Mouse (Mus musculus): Measurements from ENCODE around the gene Ap2a2. TPM values are rescaled to one million over a fixed set of nuclear protein-coding genes. Genes with fewer than 3 reads are reported as not detected.

Ap2a2 gene
- polyA plus RNA-seq, 1 experiment from 2014 or later = 68.0 TPM

- H3K9ac ChIP-seq (ENCODE audit: low read depth, low read length) = no peak overlapping the region
- H3K9me3 ChIP-seq (ENCODE audit: control insufficient read depth, low read length) = no peaks in the 10 kb centered on the region
- no peak overlapping the region for H3K4me3 ChIP-seq (ENCODE audit: low read depth, low read length)
- DNase-seq (ENCODE audit: low spot score) (no peak), ATAC-seq (ENCODE audit: low read depth) (no peak)
- H3K4me2 ChIP-seq (ENCODE audit: low read depth, low read length) = no peak overlapping the region
- WGBS = 95% methylated on average over 6 of the region's 6 CpGs
- H3K27me3 ChIP-seq (replicated peaks; ENCODE audit: control insufficient read depth, insufficient read depth, low read length) = no peaks in the 10 kb centered on the region
- peaks cover 57% of the 10 kb centered on the region for H3K36me3 ChIP-seq (ENCODE audit: control insufficient read depth, insufficient read depth, low read length)
- no peak overlapping the region for H3K27ac ChIP-seq (replicated peaks; ENCODE audit: low read depth, low read length)
- no peaks in the 10 kb centered on the region for H3K4me1 ChIP-seq (ENCODE audit: control insufficient read depth, insufficient read depth, low read length)
Observed at GRCm38 (mm10) chr7:141593056-141593455, 31.1 kb downstream of the Ap2a2 start.

- Histone ChIP-seq H3K9me3 (ENCODE audit: control insufficient read depth, low read length) (no peaks in the 10 kb centered on the region), H3K27me3 (replicated peaks; ENCODE audit: control insufficient read depth, insufficient read depth, low read length) (no peaks in the 10 kb centered on the region), H3K36me3 (ENCODE audit: control insufficient read depth, insufficient read depth, low read length) (peaks cover 62% of the 10 kb centered on the region), H3K4me1 (ENCODE audit: control insufficient read depth, insufficient read depth, low read length) (no peaks in the 10 kb centered on the region), H3K27ac (replicated peaks; ENCODE audit: low read depth, low read length) (no peak overlapping the region), H3K4me3 (ENCODE audit: low read depth, low read length) (no peak overlapping the region), H3K4me2 (ENCODE audit: low read depth, low read length) (no peak overlapping the region), H3K9ac (ENCODE audit: low read depth, low read length) (no peak overlapping the region)
- 84% methylated on average over 1 of the region's 1 CpGs for WGBS
- DNase-seq (ENCODE audit: low spot score) (no peak), ATAC-seq (ENCODE audit: low read depth) (no peak)
Observed at GRCm38 (mm10) chr7:141596971-141597370, 35.0 kb downstream of the Ap2a2 start.

GRCm38 (mm10) chr7:141597563-141597962, 35.6 kb downstream of the Ap2a2 start:
- Histone ChIP-seq H3K27ac (replicated peaks; ENCODE audit: low read depth, low read length) (no peak overlapping the region), H3K36me3 (ENCODE audit: control insufficient read depth, insufficient read depth, low read length) (peaks cover 68% of the 10 kb centered on the region), H3K9me3 (ENCODE audit: control insufficient read depth, low read length) (no peaks in the 10 kb centered on the region), H3K4me2 (ENCODE audit: low read depth, low read length) (no peak overlapping the region), H3K9ac (ENCODE audit: low read depth, low read length) (no peak overlapping the region), H3K27me3 (replicated peaks; ENCODE audit: control insufficient read depth, insufficient read depth, low read length) (no peaks in the 10 kb centered on the region), H3K4me1 (ENCODE audit: control insufficient read depth, insufficient read depth, low read length) (no peaks in the 10 kb centered on the region), H3K4me3 (ENCODE audit: low read depth, low read length) (no peak overlapping the region)
- ATAC-seq (ENCODE audit: low read depth) = no peak
- WGBS = 88% methylated on average over 6 of the region's 6 CpGs
- DNase-seq (ENCODE audit: low spot score) = no peak

GRCm38 (mm10) chr7:141607717-141608116, 45.7 kb downstream of the Ap2a2 start:
- Histone ChIP-seq H3K27ac (replicated peaks; ENCODE audit: low read depth, low read length) (no peak overlapping the region), H3K9ac (ENCODE audit: low read depth, low read length) (no peak overlapping the region), H3K4me1 (ENCODE audit: control insufficient read depth, insufficient read depth, low read length) (no peaks in the 10 kb centered on the region), H3K27me3 (replicated peaks; ENCODE audit: control insufficient read depth, insufficient read depth, low read length) (no peaks in the 10 kb centered on the region), H3K9me3 (ENCODE audit: control insufficient read depth, low read length) (no peaks in the 10 kb centered on the region), H3K36me3 (ENCODE audit: control insufficient read depth, insufficient read depth, low read length) (peaks cover 76% of the 10 kb centered on the region), H3K4me2 (ENCODE audit: low read depth, low read length) (no peak overlapping the region), H3K4me3 (ENCODE audit: low read depth, low read length) (no peak overlapping the region)
- ATAC-seq (ENCODE audit: low read depth) = no peak
- WGBS = 83% methylated on average over 4 of the region's 4 CpGs
- DNase-seq (ENCODE audit: low spot score) = no peak

- H3K36me3 ChIP-seq (ENCODE audit: control insufficient read depth, insufficient read depth, low read length) = peaks cover 79% of the 10 kb centered on the region
- 77% methylated on average over 11 of the region's 11 CpGs for WGBS
Observed at GRCm38 (mm10) chr7:141609719-141610514, 47.9 kb downstream of the Ap2a2 start.

GRCm38 (mm10) chr7:141611711-141612370, 49.9 kb downstream of the Ap2a2 start:
- no peaks in the 10 kb centered on the region for H3K4me1 ChIP-seq (ENCODE audit: control insufficient read depth, insufficient read depth, low read length)
- H3K27me3 ChIP-seq (replicated peaks; ENCODE audit: control insufficient read depth, insufficient read depth, low read length) = no peaks in the 10 kb centered on the region
- WGBS = 80% methylated on average over 8 of the region's 8 CpGs
- H3K4me2 ChIP-seq (ENCODE audit: low read depth, low read length) = no peak overlapping the region
- peaks cover 82% of the 10 kb centered on the region for H3K36me3 ChIP-seq (ENCODE audit: control insufficient read depth, insufficient read depth, low read length)
- H3K27ac ChIP-seq (replicated peaks; ENCODE audit: low read depth, low read length) = no peak overlapping the region
- no peak overlapping the region for H3K4me3 ChIP-seq (ENCODE audit: low read depth, low read length)
- no peaks in the 10 kb centered on the region for H3K9me3 ChIP-seq (ENCODE audit: control insufficient read depth, low read length)
- no peak overlapping the region for H3K9ac ChIP-seq (ENCODE audit: low read depth, low read length)
- ATAC-seq (ENCODE audit: low read depth) (no peak), DNase-seq (ENCODE audit: low spot score) (no peak)

More at GRCm38 (mm10) chr7:141609719-141610514, 47.9 kb downstream of the Ap2a2 start:
- Histone ChIP-seq H3K27ac (replicated peaks; ENCODE audit: low read depth, low read length) (no peak overlapping the region), H3K4me1 (ENCODE audit: control insufficient read depth, insufficient read depth, low read length) (no peaks in the 10 kb centered on the region), H3K4me2 (ENCODE audit: low read depth, low read length) (no peak overlapping the region), H3K27me3 (replicated peaks; ENCODE audit: control insufficient read depth, insufficient read depth, low read length) (no peaks in the 10 kb centered on the region), H3K9ac (ENCODE audit: low read depth, low read length) (no peak overlapping the region), H3K4me3 (ENCODE audit: low read depth, low read length) (no peak overlapping the region), H3K9me3 (ENCODE audit: control insufficient read depth, low read length) (no peaks in the 10 kb centered on the region)
- ATAC-seq (ENCODE audit: low read depth) = no peak
- DNase-seq (ENCODE audit: low spot score) = no peak

GRCm38 (mm10) chr7:141612371-141612760, 50.4 kb downstream of the Ap2a2 start:
- DNase-seq (ENCODE audit: low spot score) = no peak
- H3K4me2 ChIP-seq (ENCODE audit: low read depth, low read length) = no peak overlapping the region
- H3K4me3 ChIP-seq (ENCODE audit: low read depth, low read length) = no peak overlapping the region
- no peaks in the 10 kb centered on the region for H3K27me3 ChIP-seq (replicated peaks; ENCODE audit: control insufficient read depth, insufficient read depth, low read length)
- no peaks in the 10 kb centered on the region for H3K4me1 ChIP-seq (ENCODE audit: control insufficient read depth, insufficient read depth, low read length)
- no peak overlapping the region; the same call in 1 of the 2 replicates for H3K9ac ChIP-seq (ENCODE audit: low read depth, low read length)
- H3K9me3 ChIP-seq (ENCODE audit: control insufficient read depth, low read length) = no peaks in the 10 kb centered on the region
- H3K36me3 ChIP-seq (ENCODE audit: control insufficient read depth, insufficient read depth, low read length) = peaks cover 87% of the 10 kb centered on the region
- no peak overlapping the region for H3K27ac ChIP-seq (replicated peaks; ENCODE audit: low read depth, low read length)
- 89% methylated on average over 18 of the region's 18 CpGs for WGBS
- no peak for ATAC-seq (ENCODE audit: low read depth)

- ATAC-seq (ENCODE audit: low read depth) = no peak
- Histone ChIP-seq H3K4me3 (ENCODE audit: low read depth, low read length) (no peak overlapping the region), H3K4me2 (ENCODE audit: low read depth, low read length) (no peak overlapping the region), H3K36me3 (ENCODE audit: control insufficient read depth, insufficient read depth, low read length) (peaks cover 87% of the 10 kb centered on the region), H3K27me3 (replicated peaks; ENCODE audit: control insufficient read depth, insufficient read depth, low read length) (no peaks in the 10 kb centered on the region), H3K9me3 (ENCODE audit: control insufficient read depth, low read length) (no peaks in the 10 kb centered on the region), H3K9ac (ENCODE audit: low read depth, low read length) (no peak overlapping the region), H3K27ac (replicated peaks; ENCODE audit: low read depth, low read length) (no peak overlapping the region), H3K4me1 (ENCODE audit: control insufficient read depth, insufficient read depth, low read length) (no peaks in the 10 kb centered on the region)
- DNase-seq (ENCODE audit: low spot score) = no peak
- WGBS = 73% methylated on average over 13 of the region's 13 CpGs
Observed at GRCm38 (mm10) chr7:141612791-141613190, 50.8 kb downstream of the Ap2a2 start.
